Mouse (Mus musculus) 416B (cell line): ENCODE data around the gene Mthfs.
"Not testable (repeated sequence)": the region's sequence is repeated elsewhere in the genome, so short reads cannot be mapped to it uniquely, and the experiment has no call there.

Source experiments
- DNase-seq: peaks from one replicate; pipeline ENCODE4 v3.0.0; 2011; ENCODE audit warnings: low read depth

Mthfs gene

GRCm38 (mm10) chr9:89210353-89211064 lies at the start of gene Mthfs:
Gene Mthfs, plus strand, starts transcription at chr9:89210676.
- DNase-seq = peak; percentile 34

GRCm38 (mm10) chr9:89172539-89172938 lies 37.9 kb upstream of the Mthfs start:
- DNase-seq = not testable (repeated sequence)

- DNase-seq = peak; percentile 31
Observed at GRCm38 (mm10) chr9:89178833-89179232, 31.6 kb upstream of the Mthfs start.

- DNase-seq = not testable (repeated sequence)
Observed at GRCm38 (mm10) chr9:89179469-89179868, 31.0 kb upstream of the Mthfs start.

- DNase-seq = not testable (repeated sequence)
Observed at GRCm38 (mm10) chr9:89187006-89187405, 23.5 kb upstream of the Mthfs start.

GRCm38 (mm10) chr9:89195483-89195882 lies 15.0 kb upstream of the Mthfs start:
- DNase-seq = not testable (repeated sequence)

GRCm38 (mm10) chr9:89197509-89197908 lies 13.0 kb upstream of the Mthfs start:
- not testable (repeated sequence) for DNase-seq

- not testable (repeated sequence) for DNase-seq
Observed at GRCm38 (mm10) chr9:89198349-89198748, 12.1 kb upstream of the Mthfs start.

GRCm38 (mm10) chr9:89198969-89199416 lies 11.5 kb upstream of the Mthfs start, which contains the start of the genes Bcl2a1b and Gm29094:
Gene Bcl2a1b, plus strand, starts transcription at chr9:89199209.
Gene Gm29094, plus strand, starts transcription at chr9:89199379.
- not testable (repeated sequence) for DNase-seq

GRCm38 (mm10) chr9:89202256-89202655 lies 8.2 kb upstream of the Mthfs start:
- DNase-seq = not testable (repeated sequence)

GRCm38 (mm10) chr9:89208939-89209338 lies 1.5 kb upstream of the Mthfs start:
- DNase-seq = peak; percentile 45

GRCm38 (mm10) chr9:89211065-89211858 lies 786 bp downstream of the Mthfs start:
- peak; percentile 53 for DNase-seq

- DNase-seq = peak; percentile 12
Observed at GRCm38 (mm10) chr9:89212428-89212827, 2.0 kb downstream of the Mthfs start.

GRCm38 (mm10) chr9:89218174-89218573 lies 7.7 kb downstream of the Mthfs start:
- not testable (repeated sequence) for DNase-seq

- DNase-seq = not testable (repeated sequence)
Observed at GRCm38 (mm10) chr9:89219668-89220067, 9.2 kb downstream of the Mthfs start.

GRCm38 (mm10) chr9:89220704-89221287 lies 10.3 kb downstream of the Mthfs start:
- DNase-seq = peak; percentile 73

- peak; percentile 51 for DNase-seq
Observed at GRCm38 (mm10) chr9:89226071-89226470, 15.6 kb downstream of the Mthfs start.

- DNase-seq = no peak
Observed at GRCm38 (mm10) chr9:89228122-89228521, 17.6 kb downstream of the Mthfs start.

- DNase-seq = not testable (repeated sequence)
Observed at GRCm38 (mm10) chr9:89230897-89231497, 20.5 kb downstream of the Mthfs start.

GRCm38 (mm10) chr9:89237131-89237530 lies 26.7 kb downstream of the Mthfs start:
- DNase-seq = not testable (repeated sequence)

GRCm38 (mm10) chr9:89238976-89239505 lies 28.6 kb downstream of the Mthfs start:
- not testable (repeated sequence) for DNase-seq
